Mouse (Mus musculus) forebrain, embryonic 14.5 days (tissue): ENCODE results near the gene Arpp21. TPM values are rescaled to one million over a fixed set of nuclear protein-coding genes. Genes with fewer than 3 reads are reported as not detected.
A peak's percentile ranks its signal among the peaks of the same experiment; 100 is the strongest.

Source experiments
- ATAC-seq: fragments of 200-750 bp; cut with Nextera tagmentation; 2 replicates; pipeline ENCODE4 v1.8.0; 2017; ENCODE audit warnings: mild to moderate bottlenecking, moderate library complexity
- DNase-seq: peaks from one replicate; pipeline ENCODE4 v3.0.0-alpha.2; 2015; ENCODE audit warnings: low spot score
- H3K27ac ChIP-seq: fragments of 300-500 bp; sonication (generic); 2 replicates; pipeline ENCODE4 v1.5.1; 2014; ENCODE audit warnings: low read depth, mild to moderate bottlenecking, control low read depth, low read length, moderate library complexity
- H3K27me3 ChIP-seq: fragments of 300-500 bp; sonication (generic); replicated peaks from 2 replicates; pipeline ENCODE4 v1.6.1; 2014; ENCODE audit warnings: low read length, control low read depth, mixed read lengths; ENCODE audit not compliant: control insufficient read depth, insufficient read depth
- H3K36me3 ChIP-seq: fragments of 300-500 bp; sonication (generic); 2 replicates; pipeline ENCODE4 v1.6.1; 2014; ENCODE audit warnings: low read length, control low read depth; ENCODE audit not compliant: control insufficient read depth, insufficient read depth
- H3K4me1 ChIP-seq: fragments of 300-500 bp; sonication (generic); 2 replicates; pipeline ENCODE4 v1.6.1; 2014; ENCODE audit warnings: antibody characterized with exemption, low read length, control low read depth; ENCODE audit not compliant: control insufficient read depth, insufficient read depth
- H3K4me2 ChIP-seq: fragments of 300-500 bp; sonication (generic); 2 replicates; pipeline ENCODE4 v1.6.1; 2014; ENCODE audit warnings: mild to moderate bottlenecking, control low read depth, low read length
- H3K4me3 ChIP-seq: fragments of 300-500 bp; sonication (generic); 2 replicates; pipeline ENCODE4 v1.5.1; 2014; ENCODE audit warnings: low read depth, low read length, control low read depth
- H3K9ac ChIP-seq: fragments of 300-500 bp; sonication (generic); 2 replicates; pipeline ENCODE4 v1.6.1; 2014; ENCODE audit warnings: mild to moderate bottlenecking, low read length, control low read depth, moderate library complexity
- H3K9me3 ChIP-seq: fragments of 300-500 bp; sonication (generic); replicated peaks from 2 replicates; pipeline ENCODE4 v1.6.1; 2016; ENCODE audit warnings: low read length, control low read depth, mixed read lengths; ENCODE audit not compliant: control insufficient read depth
- WGBS: fragments of 180-500 bp; shearing (Covaris S2); extraction: QIAGEN DNeasy Blood & Tissue Kit; methylation state at CpG from one replicate; pipeline ENCODE4 v1.1.7; 2014; 5-methylcytosine and 5-hydroxymethylcytosine counted together
- polyA plus RNA-seq: library from polyadenylated mRNA; unstranded; fragments of >200 nt; fragmentation: Nextera tagmentation; extraction: Ambion mirVana; gene quantifications from 2 replicates; pipeline ENCODE4 v1.2.1, GENCODE M21; 2014

Arpp21 gene
- polyA plus RNA-seq, 1 experiment from 2014 or later: 29.2 TPM

- no peak overlapping the region for H3K27ac ChIP-seq
- no peaks in the 10 kb centered on the region for H3K36me3 ChIP-seq
- no peak overlapping the region for H3K4me3 ChIP-seq
These were observed 41.7 kb downstream of the Arpp21 start for GRCm38 (mm10) chr9:112194049-112194448.

DNA sequence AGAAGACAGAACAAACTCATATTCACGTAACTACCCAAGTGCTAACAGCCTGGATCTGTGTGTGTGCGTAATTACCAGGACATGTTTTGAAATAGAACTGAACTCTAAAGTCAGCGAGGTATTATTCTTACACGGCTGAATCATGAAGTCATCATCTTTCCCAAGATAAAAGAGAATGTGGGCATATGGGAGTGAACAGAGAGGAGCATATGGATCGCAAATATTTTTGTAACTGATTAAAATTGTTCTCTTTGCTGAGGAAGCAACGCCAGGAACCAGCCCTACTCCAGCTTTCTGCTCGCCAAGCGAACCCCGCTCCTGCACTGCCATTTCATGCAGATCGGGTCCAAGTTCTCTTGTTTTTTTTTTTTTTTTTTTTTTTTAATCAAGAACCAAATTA, 46.3 kb downstream of the Arpp21 start:
- Histone ChIP-seq H3K27ac (no peak overlapping the region), H3K9ac (no peak overlapping the region), H3K27me3 (no peaks in the 10 kb centered on the region), H3K4me2 (no peak overlapping the region), H3K4me1 (peaks cover 19% of the 10 kb centered on the region), H3K36me3 (no peaks in the 10 kb centered on the region), H3K9me3 (no peaks in the 10 kb centered on the region), H3K4me3 (no peak overlapping the region)
- ATAC-seq (no peak; the same call in 1 of the 2 replicates), DNase-seq (peak; percentile 50)
- WGBS: 68% methylated on average over 10 of the region's 10 CpGs

More at GRCm38 (mm10) chr9:112194049-112194448, 41.7 kb downstream of the Arpp21 start:
- Histone ChIP-seq H3K4me2 (no peak overlapping the region), H3K27me3 (no peaks in the 10 kb centered on the region), H3K9me3 (no peaks in the 10 kb centered on the region), H3K9ac (no peak overlapping the region), H3K4me1 (no peaks in the 10 kb centered on the region)
- no peak for ATAC-seq
- DNase-seq: no peak

DNA sequence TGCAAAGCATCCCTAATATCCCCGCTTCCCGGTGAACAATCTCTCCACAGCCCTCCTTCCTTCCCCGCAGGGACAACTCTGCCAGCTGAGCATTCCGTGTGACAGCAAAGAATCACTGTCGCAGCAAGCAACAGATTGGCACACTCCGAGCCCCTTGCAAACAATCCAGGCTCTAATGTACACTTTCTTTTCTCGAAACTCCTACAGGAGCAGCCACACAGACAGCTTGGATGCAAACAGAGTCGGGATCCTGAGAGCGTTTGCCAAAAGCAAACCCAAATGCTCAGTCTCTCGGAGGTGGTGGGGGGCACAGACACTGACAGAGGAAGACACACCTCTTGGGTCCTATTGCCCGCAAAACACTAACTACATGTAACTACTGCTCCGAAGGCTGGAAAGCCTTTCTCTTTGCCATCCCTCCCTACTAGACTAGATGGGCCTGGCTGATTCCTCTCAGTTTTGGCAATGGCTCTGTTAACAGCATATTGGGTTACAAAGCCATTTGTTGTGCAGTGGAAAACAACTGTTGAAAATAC, 47.3 kb downstream of the Arpp21 start:
- H3K4me2 ChIP-seq: no peak overlapping the region
- no peak overlapping the region for H3K9ac ChIP-seq
- 33% methylated on average over 12 of the region's 12 CpGs for WGBS
- H3K4me1 ChIP-seq: peaks cover 19% of the 10 kb centered on the region
- DNase-seq (peak; percentile 54), ATAC-seq (peak; percentile 34; the same call in 1 of the 2 replicates)
- no peak overlapping the region for H3K4me3 ChIP-seq
- H3K36me3 ChIP-seq: no peaks in the 10 kb centered on the region
- H3K27ac ChIP-seq: no peak overlapping the region
- no peaks in the 10 kb centered on the region for H3K27me3 ChIP-seq
- no peaks in the 10 kb centered on the region for H3K9me3 ChIP-seq

DNA sequence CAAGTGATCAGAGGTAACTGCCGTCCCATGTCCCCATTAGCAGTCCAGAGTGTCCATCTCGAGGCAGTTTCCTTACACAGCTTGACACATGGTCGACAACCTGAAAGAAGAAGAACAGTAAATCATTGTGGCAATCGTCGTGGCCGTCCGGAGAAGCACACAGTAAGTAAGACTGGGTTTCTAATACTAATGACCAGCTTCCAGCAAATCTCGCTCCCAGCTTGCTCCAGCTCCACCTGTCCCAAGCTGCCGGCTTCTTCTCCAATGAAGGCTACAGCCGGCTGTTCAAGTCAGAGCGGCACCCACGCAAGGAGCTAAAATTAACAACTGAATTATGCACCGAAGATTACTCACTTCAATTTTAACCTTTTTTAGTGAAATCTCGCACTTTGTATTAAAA, 48.1 kb downstream of the Arpp21 start:
- Histone ChIP-seq H3K9ac (no peak overlapping the region), H3K4me3 (no peak overlapping the region), H3K4me1 (peaks cover 19% of the 10 kb centered on the region), H3K27ac (no peak overlapping the region), H3K36me3 (0 out of 2 replicates have a peak, but pooled peaks cover 5% of the 10 kb centered on the region), H3K27me3 (no peaks in the 10 kb centered on the region), H3K9me3 (no peaks in the 10 kb centered on the region), H3K4me2 (peak overlapping the region; percentile 23)
- WGBS: 33% methylated on average over 14 of the region's 14 CpGs
- no peak for DNase-seq
- ATAC-seq: no peak

DNA sequence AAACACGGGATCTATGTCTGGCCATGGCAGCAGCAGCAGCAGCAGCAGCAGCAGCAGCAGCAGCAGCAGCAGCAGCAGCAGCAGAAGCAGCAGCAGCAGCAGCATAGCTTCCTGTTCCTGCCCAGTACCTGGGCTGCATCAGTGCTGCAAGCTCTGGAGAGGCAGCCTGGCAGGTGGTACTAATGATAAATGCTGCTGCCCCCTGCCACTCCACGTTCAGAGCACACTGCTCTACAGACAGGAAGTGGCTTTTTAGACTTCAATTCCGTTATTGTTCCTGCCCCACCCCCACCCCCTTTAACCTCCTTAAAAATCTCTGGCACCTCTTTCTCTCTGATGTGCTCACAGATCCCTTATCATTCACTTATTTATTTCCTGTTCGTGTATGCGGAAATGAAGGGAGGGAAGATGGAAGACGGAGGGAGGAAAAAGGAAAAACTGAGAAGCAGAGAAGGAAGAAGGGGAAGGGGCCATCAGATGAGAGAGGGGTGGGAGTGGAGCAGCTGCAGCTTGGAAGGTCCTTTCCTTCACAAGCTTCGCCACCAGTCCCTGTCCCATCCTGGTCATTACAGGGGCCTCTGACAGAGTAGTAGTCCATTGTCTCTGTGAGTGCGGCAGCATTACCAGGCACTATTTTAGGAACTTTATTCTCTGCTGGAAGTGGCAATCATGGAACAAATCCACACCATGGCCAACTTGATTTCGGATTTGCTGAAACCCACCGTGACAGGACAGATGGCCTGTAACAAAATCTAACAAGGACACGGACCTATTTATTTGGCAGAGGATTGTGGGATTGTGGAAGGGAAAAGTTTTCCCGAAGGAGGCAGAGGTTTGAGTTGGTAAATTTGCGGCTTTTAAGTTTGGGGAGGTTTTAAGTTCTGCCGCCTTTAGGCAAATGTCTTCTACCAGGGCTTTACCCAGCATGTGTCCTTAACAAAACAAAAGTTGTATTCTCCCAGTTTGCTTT, 49.1 kb downstream of the Arpp21 start:
- no peaks in the 10 kb centered on the region for H3K27me3 ChIP-seq
- WGBS: 14% methylated on average over 14 of the region's 14 CpGs
- ATAC-seq: no peak
- H3K36me3 ChIP-seq: 0 out of 2 replicates have a peak, but pooled peaks cover 5% of the 10 kb centered on the region
- DNase-seq: no peak
- H3K9ac ChIP-seq: no peak overlapping the region
- H3K27ac ChIP-seq: no peak overlapping the region
- H3K9me3 ChIP-seq: no peaks in the 10 kb centered on the region
- no peak overlapping the region for H3K4me2 ChIP-seq
- peaks cover 19% of the 10 kb centered on the region for H3K4me1 ChIP-seq
- no peak overlapping the region for H3K4me3 ChIP-seq

GRCm38 (mm10) chr9:112185746-112186145, 50.0 kb downstream of the Arpp21 start:
- no peak overlapping the region for H3K4me3 ChIP-seq
- H3K27me3 ChIP-seq: no peaks in the 10 kb centered on the region
- DNase-seq: no peak
- no peaks in the 10 kb centered on the region for H3K9me3 ChIP-seq
- H3K4me2 ChIP-seq: no peak overlapping the region
- H3K4me1 ChIP-seq: peaks cover 19% of the 10 kb centered on the region
- 0 out of 2 replicates have a peak, but pooled peaks cover 5% of the 10 kb centered on the region for H3K36me3 ChIP-seq
- H3K27ac ChIP-seq: no peak overlapping the region
- no peak for ATAC-seq
- no peak overlapping the region for H3K9ac ChIP-seq
- WGBS: 59% methylated on average over 10 of the region's 10 CpGs

DNA sequence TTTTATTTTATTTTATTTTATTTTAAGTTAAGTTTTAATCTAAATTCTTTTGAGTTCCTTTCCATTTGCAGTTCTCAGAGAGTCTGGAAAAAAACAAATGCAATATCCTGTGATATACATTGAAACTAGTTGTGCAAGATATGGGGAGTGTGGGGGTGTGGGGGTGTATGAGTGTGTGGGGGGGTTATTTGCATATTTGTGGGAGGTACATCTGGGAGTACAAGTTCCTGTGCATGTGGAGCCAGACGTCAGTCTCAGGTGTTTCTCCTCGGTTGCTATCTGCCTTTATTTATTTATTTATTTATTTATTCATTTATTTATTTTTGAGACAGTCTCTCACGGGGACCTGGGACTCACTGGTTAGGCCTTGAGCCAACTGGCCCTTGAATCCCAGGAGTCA, 53.0 kb downstream of the Arpp21 start:
- ATAC-seq (no peak), DNase-seq (no peak)
- no peak overlapping the region for H3K27ac ChIP-seq

DNA sequence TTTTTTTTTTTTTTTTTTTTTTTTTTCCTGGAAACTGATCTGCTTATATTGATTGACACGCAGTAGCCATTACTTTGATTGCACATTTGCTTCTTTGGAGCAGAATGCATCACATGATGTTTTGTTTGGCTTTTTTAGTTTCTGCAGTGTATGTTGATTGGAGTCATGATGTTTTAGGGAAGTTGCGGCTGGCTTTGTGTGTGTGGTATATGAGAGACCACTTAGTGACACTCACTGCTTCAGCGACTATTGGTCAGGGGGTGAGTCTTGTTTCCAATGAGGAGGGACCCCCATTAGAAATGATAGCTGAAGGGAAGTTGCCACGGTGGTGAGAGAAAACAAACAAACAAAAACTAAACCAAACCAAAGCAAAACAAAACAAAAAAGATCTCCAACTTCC, 55.7 kb downstream of the Arpp21 start:
- no peak overlapping the region for H3K9ac ChIP-seq
- no peaks in the 10 kb centered on the region for H3K4me1 ChIP-seq
- no peak overlapping the region for H3K27ac ChIP-seq
- H3K9me3 ChIP-seq: no peaks in the 10 kb centered on the region
- 90% methylated on average over 4 of the region's 4 CpGs for WGBS
- no peak overlapping the region for H3K4me3 ChIP-seq
- H3K36me3 ChIP-seq: 0 out of 2 replicates have a peak, but pooled peaks cover 5% of the 10 kb centered on the region
- H3K27me3 ChIP-seq: no peaks in the 10 kb centered on the region
- ATAC-seq (no peak), DNase-seq (no peak)
- H3K4me2 ChIP-seq: no peak overlapping the region

More for the DNA sequence above, 53.0 kb downstream of the Arpp21 start:
- H3K36me3 ChIP-seq: 0 out of 2 replicates have a peak, but pooled peaks cover 5% of the 10 kb centered on the region
- no peaks in the 10 kb centered on the region for H3K9me3 ChIP-seq
- peaks cover 11% of the 10 kb centered on the region for H3K4me1 ChIP-seq
- H3K4me3 ChIP-seq: no peak overlapping the region
- H3K9ac ChIP-seq: no peak overlapping the region
- 74% methylated on average over 3 of the region's 3 CpGs for WGBS
- H3K4me2 ChIP-seq: no peak overlapping the region
- no peaks in the 10 kb centered on the region for H3K27me3 ChIP-seq

DNA sequence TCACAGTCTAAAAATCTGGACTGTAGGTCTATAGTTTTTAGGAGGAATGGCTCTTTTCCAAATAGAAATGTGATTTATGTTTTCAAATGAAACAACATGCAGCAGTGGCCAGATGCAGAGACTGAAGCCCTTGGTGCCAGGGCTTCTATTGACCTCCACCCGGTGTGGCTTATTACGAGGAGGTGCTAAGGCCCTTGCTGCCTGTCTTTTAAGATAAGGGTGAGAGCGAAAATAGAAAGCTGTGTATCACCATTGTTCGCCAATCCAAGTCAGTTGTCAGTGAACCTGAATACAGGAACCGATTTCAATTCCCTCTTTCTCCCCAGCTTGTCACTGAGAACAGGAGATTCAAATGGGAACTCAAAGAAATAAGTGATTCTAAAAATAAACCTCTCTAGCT, 57.3 kb downstream of the Arpp21 start:
- Histone ChIP-seq H3K27me3 (no peaks in the 10 kb centered on the region), H3K4me3 (no peak overlapping the region), H3K4me2 (no peak overlapping the region), H3K36me3 (0 out of 2 replicates have a peak, but pooled peaks cover 5% of the 10 kb centered on the region), H3K4me1 (peaks cover 8% of the 10 kb centered on the region), H3K27ac (no peak overlapping the region), H3K9me3 (no peaks in the 10 kb centered on the region), H3K9ac (no peak overlapping the region)
- ATAC-seq (no peak), DNase-seq (no peak)
- WGBS: 56% methylated on average over 5 of the region's 5 CpGs
